Mouse (Mus musculus) lung, adult 2 months (tissue): ENCODE data around the gene Sgcd. TPM values are rescaled to one million over a fixed set of nuclear protein-coding genes. Genes with fewer than 3 reads are reported as not detected.

ENCODE experiments used
- DNase-seq: peaks from one replicate; pipeline ENCODE4 v3.0.0; 2022
- H3K4me1 ChIP-seq: fragments of 200-500 bp; 2 replicates; pipeline ENCODE4 v1.6.1; 2011; ENCODE audit warnings: low read length; ENCODE audit not compliant: control insufficient read depth, insufficient read depth
- H3K4me3 ChIP-seq: fragments of 200-500 bp; replicated peaks from 2 replicates; pipeline ENCODE3; 2011; ENCODE audit warnings: low read depth, mild to moderate bottlenecking, control low read depth, low read length; ENCODE audit errors: extremely low read depth
- CTCF ChIP-seq: fragments of 200-500 bp; IDR thresholded peaks from 2 replicates; pipeline ENCODE4 v1.5.1; 2011; ENCODE audit warnings: mild to moderate bottlenecking, low read length, control low read depth; ENCODE audit not compliant: insufficient read depth
- POLR2A ChIP-seq: fragments of 200-500 bp; IDR thresholded peaks from 2 replicates; pipeline ENCODE4 v1.6.1; 2011; ENCODE audit warnings: low read depth, mild to moderate bottlenecking, control low read depth, low read length, borderline replicate concordance; ENCODE audit errors: extremely low read depth
- WGBS: fragments of 180-500 bp; shearing (Covaris S2); methylation state at CpG from one replicate; pipeline ENCODE4 v1.1.7; 2018; 5-methylcytosine and 5-hydroxymethylcytosine counted together
- polyA plus RNA-seq: library from polyadenylated mRNA; depleted of rRNA; stranded (reverse); fragments of >200 nt; gene quantifications from 2 replicates; pipeline ENCODE4 v1.2.3, GENCODE M21; 2012

Sgcd gene
- polyA plus RNA-seq, 1 experiment = 1.0 TPM

GRCm38 (mm10) chr11:47387726-47388125 lies 601.0 kb downstream of the Sgcd start:
- 48% methylated on average over 3 of the region's 3 CpGs for WGBS
- no peak for DNase-seq
- TF ChIP-seq CTCF (no peak), POLR2A (no peak)

GRCm38 (mm10) chr11:47386136-47386535 lies 602.6 kb downstream of the Sgcd start:
- Histone ChIP-seq H3K4me1 (no peaks in the 10 kb centered on the region), H3K4me3 (no peak overlapping the region)
- DNase-seq = no peak
- TF ChIP-seq CTCF = no peak
- no peak for TF ChIP-seq POLR2A

More at GRCm38 (mm10) chr11:47387726-47388125, 601.0 kb downstream of the Sgcd start:
- Histone ChIP-seq H3K4me1 (no peaks in the 10 kb centered on the region), H3K4me3 (no peak overlapping the region)

GRCm38 (mm10) chr11:47379630-47379958 lies 609.2 kb downstream of the Sgcd start:
- Histone ChIP-seq H3K4me3 (no peak overlapping the region), H3K4me1 (no peaks in the 10 kb centered on the region)
- 37% methylated on average over 4 of the region's 4 CpGs for WGBS
- TF ChIP-seq POLR2A (no peak), CTCF (no peak)
- DNase-seq = no peak

- TF ChIP-seq CTCF (no peak), POLR2A (no peak)
- Histone ChIP-seq H3K4me1 (no peaks in the 10 kb centered on the region), H3K4me3 (peak overlapping the region; percentile 62)
- whole genome bisulfite sequencing = 5% methylated on average over 25 of the region's 25 CpGs
- DNase-seq = peak; percentile 15
Measured at GRCm38 (mm10) chr11:47378843-47379629, 609.7 kb downstream of the Sgcd start.

GRCm38 (mm10) chr11:47377421-47377820 lies 611.3 kb downstream of the Sgcd start:
- 55% methylated on average over 6 of the region's 6 CpGs for WGBS
- no peak for DNase-seq
- Histone ChIP-seq H3K4me1 (no peaks in the 10 kb centered on the region), H3K4me3 (no peak overlapping the region)
- TF ChIP-seq CTCF (no peak), POLR2A (no peak)

- 62% methylated on average over 1 of the region's 1 CpGs for WGBS
- TF ChIP-seq CTCF = no peak
- TF ChIP-seq POLR2A = no peak
- Histone ChIP-seq H3K4me3 (no peak overlapping the region), H3K4me1 (no peaks in the 10 kb centered on the region)
- no peak for DNase-seq
Measured at GRCm38 (mm10) chr11:47376915-47377314, 611.9 kb downstream of the Sgcd start.

- Histone ChIP-seq H3K4me1 (no peaks in the 10 kb centered on the region), H3K4me3 (no peak overlapping the region)
- no peak for TF ChIP-seq CTCF
- no peak for DNase-seq
- WGBS = 76% methylated on average over 2 of the region's 2 CpGs
Measured at GRCm38 (mm10) chr11:47371616-47372015, 617.2 kb downstream of the Sgcd start.

- Histone ChIP-seq H3K4me3 (no peak overlapping the region), H3K4me1 (no peaks in the 10 kb centered on the region)
- DNase-seq = no peak
- TF ChIP-seq POLR2A = no peak
- no peak for TF ChIP-seq CTCF
- WGBS = 85% methylated on average over 2 of the region's 2 CpGs
Measured at GRCm38 (mm10) chr11:47351585-47351984, 637.2 kb downstream of the Sgcd start.

GRCm38 (mm10) chr11:47343486-47343885 lies 645.3 kb downstream of the Sgcd start:
- no peak for DNase-seq
- no peaks in the 10 kb centered on the region for H3K4me1 ChIP-seq
- WGBS = 26% methylated on average over 2 of the region's 2 CpGs
- no peak overlapping the region for H3K4me3 ChIP-seq
- TF ChIP-seq POLR2A = no peak
- TF ChIP-seq CTCF = no peak

- H3K4me1 ChIP-seq = no peaks in the 10 kb centered on the region
- TF ChIP-seq POLR2A = no peak
- no peak for TF ChIP-seq CTCF
- DNase-seq = no peak
- 79% methylated on average over 2 of the region's 2 CpGs for WGBS
- no peak overlapping the region for H3K4me3 ChIP-seq
Measured at GRCm38 (mm10) chr11:47333702-47334101, 655.1 kb downstream of the Sgcd start.
